Mouse (Mus musculus) WW6 (cell line): ENCODE measurements around the gene Rgs3.

Experiments used
- DNase-seq: peaks from one replicate; pipeline ENCODE4 v3.0.0-alpha.2; 2013; ENCODE audit warnings: low read depth, low spot score

Rgs3 gene

GRCm38 (mm10) chr4:62605856-62606541 is 46.4 kb downstream of the Rgs3 start:
- DNase-seq, result no peak

GRCm38 (mm10) chr4:62606542-62606882 is 46.9 kb downstream of the Rgs3 start:
- no peak for DNase-seq

- DNase-seq, result no peak
Measured at GRCm38 (mm10) chr4:62606905-62607304, 47.3 kb downstream of the Rgs3 start.

- DNase-seq, result no peak
Measured at GRCm38 (mm10) chr4:62607345-62607744, 47.7 kb downstream of the Rgs3 start.

GRCm38 (mm10) chr4:62607805-62608204 is 48.2 kb downstream of the Rgs3 start:
- no peak for DNase-seq

- DNase-seq, result no peak
Measured at GRCm38 (mm10) chr4:62609333-62609732, 49.7 kb downstream of the Rgs3 start.

GRCm38 (mm10) chr4:62610142-62610675 is 50.6 kb downstream of the Rgs3 start:
- no peak for DNase-seq

GRCm38 (mm10) chr4:62612601-62613501 is 53.2 kb downstream of the Rgs3 start:
- no peak for DNase-seq

- DNase-seq, result no peak
Measured at GRCm38 (mm10) chr4:62613646-62614365, 54.2 kb downstream of the Rgs3 start.

GRCm38 (mm10) chr4:62617856-62618440 is 58.3 kb downstream of the Rgs3 start:
- no peak for DNase-seq

- DNase-seq, result no peak
Measured at GRCm38 (mm10) chr4:62619232-62619964, 59.8 kb downstream of the Rgs3 start.

GRCm38 (mm10) chr4:62619965-62620244 is 60.3 kb downstream of the Rgs3 start:
- DNase-seq, result no peak

GRCm38 (mm10) chr4:62621151-62621550 is 61.5 kb downstream of the Rgs3 start:
- DNase-seq, result no peak

GRCm38 (mm10) chr4:62621880-62622675 is 62.4 kb downstream of the Rgs3 start:
- no peak for DNase-seq

- no peak for DNase-seq
Measured at GRCm38 (mm10) chr4:62623251-62624015, 63.8 kb downstream of the Rgs3 start.

- DNase-seq, result no peak
Measured at GRCm38 (mm10) chr4:62624679-62625450, 65.2 kb downstream of the Rgs3 start.

- DNase-seq, result no peak
Measured at GRCm38 (mm10) chr4:62625451-62626061, 65.9 kb downstream of the Rgs3 start.

GRCm38 (mm10) chr4:62626228-62627026 is 66.8 kb downstream of the Rgs3 start:
- no peak for DNase-seq
